Mouse (Mus musculus) embryo, embryonic 9.5 days (tissue): ENCODE measurements at regions not wholly inside any gene's neighbourhood (a gene's known extent, or its start where the extent isn't known, plus 50 kb on each side); places are given as distances from the start of the nearest gene placed in this dataset.

Experiments
- DNase-seq: peaks from one replicate; pipeline ENCODE4 v3.0.0-alpha.2; 2017; ENCODE audit errors: extremely low spot score

GRCm38 (mm10) chr5:64401737-64402136, 245.6 kb downstream of the Tbc1d1 start:
- no peak for DNase-seq

- DNase-seq, result no peak
Measured at GRCm38 (mm10) chr5:64403077-64403981, 247.2 kb downstream of the Tbc1d1 start.

GRCm38 (mm10) chr5:64403982-64404345, 247.9 kb downstream of the Tbc1d1 start:
- DNase-seq, result no peak

GRCm38 (mm10) chr5:64404512-64404911, 248.4 kb downstream of the Tbc1d1 start:
- no peak for DNase-seq

- DNase-seq, result no peak
Measured at GRCm38 (mm10) chr5:64408938-64409337, 252.8 kb downstream of the Tbc1d1 start.

- no peak for DNase-seq
Measured at GRCm38 (mm10) chr5:64410621-64411020, 254.5 kb downstream of the Tbc1d1 start.

DNA sequence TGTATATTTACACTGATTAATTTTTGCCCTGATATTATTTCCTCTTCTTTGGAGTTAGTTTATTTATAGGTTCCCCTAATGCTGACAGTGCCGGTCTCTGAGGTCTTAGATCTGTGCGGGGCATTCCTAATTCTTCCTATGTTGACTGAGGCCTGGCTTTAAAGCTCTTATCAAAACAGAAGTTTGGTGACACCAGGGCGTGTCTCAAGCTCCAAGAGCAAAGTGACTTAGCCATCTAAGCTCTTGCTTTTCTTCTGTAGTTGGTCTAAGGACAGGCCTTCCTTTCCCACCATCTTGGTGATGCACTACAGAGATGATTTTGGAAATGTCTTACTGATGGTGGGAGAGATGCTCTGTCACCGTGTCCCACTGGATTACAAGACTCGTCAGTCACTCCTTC, 258.4 kb downstream of the Tbc1d1 start:
- no peak for DNase-seq

- DNase-seq, result no peak
Measured at GRCm38 (mm10) chr5:64419395-64419794, 263.3 kb downstream of the Tbc1d1 start.

GRCm38 (mm10) chr5:64422787-64423587, 266.9 kb downstream of the Tbc1d1 start:
- peak; percentile 53 for DNase-seq

- no peak for DNase-seq
Measured at GRCm38 (mm10) chr5:64428822-64429221, 272.7 kb downstream of the Tbc1d1 start.

- DNase-seq, result no peak
Measured at GRCm38 (mm10) chr5:64430501-64430900, 274.4 kb downstream of the Tbc1d1 start.

DNA sequence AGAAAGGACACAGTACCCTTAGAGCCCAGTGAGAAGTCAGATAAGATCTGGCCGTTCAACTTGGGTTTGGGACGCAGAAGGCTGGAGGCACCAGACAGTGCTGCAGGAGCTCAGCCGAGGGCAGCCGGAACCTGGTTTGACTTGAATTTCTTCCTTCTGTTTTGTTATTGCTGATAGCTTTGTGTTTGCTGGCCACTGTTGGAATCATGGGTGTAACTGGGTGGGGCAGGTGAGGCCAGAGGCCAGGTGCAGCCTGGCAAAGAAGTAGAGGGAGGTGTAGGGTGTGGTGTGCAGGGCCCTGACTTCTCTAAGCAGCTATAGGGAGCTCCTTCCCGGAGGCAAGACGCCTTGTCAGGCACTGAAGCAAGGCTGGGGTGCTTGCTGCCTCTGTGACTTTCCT, 275.5 kb downstream of the Tbc1d1 start:
- no peak for DNase-seq

- no peak for DNase-seq
Measured at GRCm38 (mm10) chr5:64433786-64434185, 277.7 kb downstream of the Tbc1d1 start.

DNA sequence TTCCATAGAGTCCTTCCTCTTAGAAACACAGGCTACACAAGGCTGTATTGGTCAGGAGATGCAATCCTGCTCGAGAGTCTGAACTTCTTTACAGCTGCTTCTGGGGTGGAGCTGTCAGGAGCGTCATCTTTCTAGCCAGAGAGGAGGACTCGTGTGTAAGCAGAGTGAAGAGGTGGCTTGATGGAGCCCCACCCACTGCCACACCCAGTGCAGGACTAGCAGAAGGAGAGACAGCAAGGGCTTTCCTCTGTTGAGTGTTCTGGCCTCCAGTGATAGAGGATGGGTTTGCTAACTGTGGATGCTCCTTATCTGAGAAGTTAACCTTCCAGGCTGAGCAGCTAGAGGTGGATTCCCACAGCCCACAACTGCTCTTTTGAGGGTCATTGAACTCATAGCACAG, 279.4 kb downstream of the Tbc1d1 start:
- DNase-seq, result no peak

DNA sequence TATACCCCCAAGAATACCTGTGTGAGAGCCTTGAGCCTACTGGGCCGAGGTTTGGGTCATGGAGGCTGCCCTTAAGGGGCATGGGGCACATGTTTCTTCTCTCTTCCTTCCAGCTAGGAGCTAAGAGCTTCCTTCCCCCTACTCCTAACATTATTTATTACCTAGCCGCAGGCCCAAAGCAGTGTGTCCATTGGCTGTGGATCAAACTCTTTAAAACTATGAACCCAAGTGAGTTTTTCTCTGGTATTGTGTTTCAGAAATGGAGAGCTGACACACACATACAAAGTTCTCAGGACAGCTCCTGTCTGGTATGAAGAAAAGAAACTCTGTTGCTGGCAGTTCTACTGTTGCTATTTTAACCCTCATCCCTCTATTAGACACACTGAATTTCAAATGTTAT, 279.9 kb downstream of the Tbc1d1 start:
- no peak for DNase-seq

- no peak for DNase-seq
Measured at GRCm38 (mm10) chr5:64437720-64438119, 281.6 kb downstream of the Tbc1d1 start.

DNA sequence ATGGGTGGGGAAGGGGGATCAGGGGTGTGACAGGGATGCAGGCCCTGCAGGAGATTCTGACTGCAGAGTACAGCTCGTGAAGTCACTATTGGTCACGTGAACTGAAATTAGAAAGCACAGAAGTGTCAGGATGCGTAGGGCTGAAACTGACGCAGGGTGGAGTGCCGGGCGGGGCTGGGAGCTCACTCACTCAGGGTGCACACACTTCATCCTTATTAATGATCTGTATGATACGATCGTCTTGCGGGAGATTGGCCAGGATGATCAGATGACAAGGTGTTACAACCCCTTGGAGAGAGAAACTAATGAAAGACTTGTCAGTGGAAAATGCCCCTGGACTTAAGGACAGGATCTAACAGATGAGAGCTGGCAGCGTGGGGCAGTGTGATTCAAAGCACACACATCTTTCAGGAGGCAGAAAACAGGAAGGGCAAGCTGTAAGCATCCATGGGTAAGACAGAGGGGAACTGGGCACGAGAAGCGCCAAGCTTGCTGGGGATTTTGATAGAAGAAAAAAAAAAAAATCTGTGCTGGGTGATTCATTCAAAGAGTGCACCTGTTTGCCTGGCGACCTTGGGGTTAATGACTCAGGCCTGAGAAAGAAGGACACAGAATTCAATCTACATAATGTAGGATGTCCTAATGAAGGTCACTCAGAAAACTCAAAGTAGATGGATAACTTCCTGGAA, 282.5 kb downstream of the Tbc1d1 start:
- no peak for DNase-seq

- DNase-seq, result no peak
Measured at GRCm38 (mm10) chr5:64447847-64448246, 291.7 kb downstream of the Tbc1d1 start.

GRCm38 (mm10) chr5:64452668-64453334, 296.7 kb downstream of the Tbc1d1 start:
- no peak for DNase-seq

- no peak for DNase-seq
Measured at GRCm38 (mm10) chr5:64459807-64460206, 303.7 kb downstream of the Tbc1d1 start.

DNA sequence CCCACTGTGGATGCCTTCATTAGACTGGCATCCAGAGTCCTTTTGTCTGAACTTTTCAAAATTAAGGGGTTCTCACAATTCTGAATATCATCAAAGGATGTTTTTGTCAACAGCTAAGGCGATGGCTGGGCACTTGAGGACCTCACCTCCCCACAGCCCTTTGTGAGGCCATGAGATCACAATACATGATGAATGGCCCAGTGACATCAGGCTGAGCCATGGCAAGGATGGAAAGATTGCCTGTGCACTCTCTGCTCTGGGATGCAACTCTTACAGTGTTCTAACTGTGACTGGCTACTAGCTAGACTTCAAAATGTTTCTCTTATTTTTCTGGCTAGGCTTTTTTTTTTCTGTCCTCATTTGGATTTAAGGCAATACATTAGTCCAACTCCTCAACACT, 304.8 kb downstream of the Tbc1d1 start:
- DNase-seq, result no peak

DNA sequence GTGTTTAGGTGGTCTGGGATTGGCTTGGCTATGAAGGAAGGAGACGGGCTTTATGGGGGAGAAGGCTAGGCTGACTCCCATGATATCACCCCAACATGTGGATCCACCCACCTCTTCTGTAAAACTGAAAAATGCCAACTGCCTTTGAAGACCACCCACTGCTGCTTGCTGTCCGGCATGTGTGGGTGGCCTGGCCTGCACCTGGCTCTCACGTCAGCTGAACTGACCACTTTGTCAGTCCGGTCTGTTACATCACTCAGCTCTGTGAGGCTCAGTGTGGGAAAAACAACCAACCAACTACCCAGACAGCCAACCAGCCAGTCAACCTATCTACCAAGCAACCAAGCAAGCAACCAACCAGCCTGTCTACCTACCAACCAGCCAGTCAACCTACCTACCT, 305.5 kb downstream of the Tbc1d1 start:
- no peak for DNase-seq
